Mouse (Mus musculus) spleen, adult 2 months (tissue): Measurements from ENCODE around the gene Gm20388. TPM values are rescaled to one million over a fixed set of nuclear protein-coding genes. Genes with fewer than 3 reads are reported as not detected.

Experiments used
- DNase-seq, 2 experiments: peaks; one replicate each; pipeline versions ENCODE4 v3.0.0 to v3.0.0-alpha.2; 2012 to 2021; ENCODE audit warnings: low spot score in 2 of 2, low read depth in 1 of 2
- H3K27ac ChIP-seq: fragments of 200-500 bp; 2 replicates; pipeline ENCODE4 v1.5.1; 2012; ENCODE audit warnings: low read length, inconsistent platforms; ENCODE audit not compliant: insufficient read depth
- H3K27me3 ChIP-seq: fragments of 200-500 bp; 2 replicates; pipeline ENCODE4 v1.6.1; 2012; ENCODE audit warnings: mild to moderate bottlenecking, moderate library complexity, low read length, inconsistent platforms; ENCODE audit not compliant: control insufficient read depth, insufficient read depth
- H3K36me3 ChIP-seq: fragments of 200-500 bp; 2 replicates; pipeline ENCODE4 v1.6.1; 2012; ENCODE audit warnings: mild to moderate bottlenecking, low read length, inconsistent platforms; ENCODE audit not compliant: control insufficient read depth, insufficient read depth
- H3K4me1 ChIP-seq: fragments of 200-500 bp; 2 replicates; pipeline ENCODE4 v1.6.1; 2011; ENCODE audit warnings: inconsistent platforms; ENCODE audit not compliant: control insufficient read depth, insufficient read depth, insufficient read length
- H3K4me3 ChIP-seq: fragments of 200-500 bp; 2 replicates; pipeline ENCODE4 v1.5.1; 2011; ENCODE audit warnings: mild to moderate bottlenecking, inconsistent platforms; ENCODE audit not compliant: insufficient read depth, insufficient read length; ENCODE audit errors: extremely low read depth
- CTCF ChIP-seq: fragments of 200-500 bp; IDR thresholded peaks from 2 replicates; pipeline ENCODE4 v1.5.1; 2011; ENCODE audit warnings: mild to moderate bottlenecking, inconsistent platforms; ENCODE audit not compliant: insufficient read depth, insufficient read length, insufficient replicate concordance; ENCODE audit errors: extremely low read depth
- POLR2A ChIP-seq: fragments of 200-500 bp; IDR thresholded peaks from 2 replicates; pipeline ENCODE4 v1.6.1; 2011; ENCODE audit warnings: low read depth, low read length, inconsistent platforms
- WGBS: fragments of 180-500 bp; shearing (Covaris S2); methylation state at CpG from one replicate; pipeline ENCODE4 v1.1.7; 2018; 5-methylcytosine and 5-hydroxymethylcytosine counted together
- polyA plus RNA-seq: library from polyadenylated mRNA; depleted of rRNA; stranded (reverse); fragments of >200 nt; gene quantifications from 2 replicates; pipeline ENCODE4 v1.2.3, GENCODE M21; 2012

Gm20388 gene
- polyA plus RNA-seq, 1 experiment: 26.1 TPM

GRCm38 (mm10) chr8:120552509-120552908, 641.9 kb downstream of the Gm20388 start:
- Histone ChIP-seq H3K27ac (no peak overlapping the region), H3K36me3 (peaks cover 16% of the 10 kb centered on the region), H3K4me3 (no peak overlapping the region), H3K4me1 (peaks cover 8% of the 10 kb centered on the region; the same call in 1 of the 2 replicates), H3K27me3 (no peaks in the 10 kb centered on the region)
- 85% methylated on average over 11 of the region's 11 CpGs for WGBS
- TF ChIP-seq CTCF: no peak
- no peak for TF ChIP-seq POLR2A
- no peak for DNase-seq

- WGBS: 87% methylated on average over 24 of the region's 24 CpGs
- DNase-seq: no peak
- Histone ChIP-seq H3K27ac (no peak overlapping the region), H3K36me3 (peaks cover 18% of the 10 kb centered on the region), H3K4me3 (no peak overlapping the region), H3K27me3 (no peaks in the 10 kb centered on the region), H3K4me1 (peaks cover 7% of the 10 kb centered on the region; the same call in 1 of the 2 replicates)
- TF ChIP-seq CTCF (no peak), POLR2A (no peak)
Measured at GRCm38 (mm10) chr8:120553441-120554123, 642.9 kb downstream of the Gm20388 start.

GRCm38 (mm10) chr8:120554466-120555039, 643.9 kb downstream of the Gm20388 start:
- WGBS: 98% methylated on average over 18 of the region's 18 CpGs

GRCm38 (mm10) chr8:120556198-120556892, 645.7 kb downstream of the Gm20388 start:
- no peak for DNase-seq
- Histone ChIP-seq H3K36me3 (peaks cover 20% of the 10 kb centered on the region), H3K27ac (no peak overlapping the region), H3K4me1 (peaks cover 7% of the 10 kb centered on the region; the same call in 1 of the 2 replicates), H3K27me3 (no peaks in the 10 kb centered on the region), H3K4me3 (no peak overlapping the region)
- no peak for TF ChIP-seq POLR2A
- TF ChIP-seq CTCF: no peak
- 70% methylated on average over 20 of the region's 20 CpGs for WGBS

More at GRCm38 (mm10) chr8:120554466-120555039, 643.9 kb downstream of the Gm20388 start:
- TF ChIP-seq CTCF: no peak
- no peak for TF ChIP-seq POLR2A
- Histone ChIP-seq H3K4me1 (peaks cover 7% of the 10 kb centered on the region; the same call in 1 of the 2 replicates), H3K27me3 (no peaks in the 10 kb centered on the region), H3K36me3 (peaks cover 20% of the 10 kb centered on the region), H3K27ac (no peak overlapping the region), H3K4me3 (no peak overlapping the region)
- no peak for DNase-seq

- Histone ChIP-seq H3K4me3 (no peak overlapping the region), H3K27ac (no peak overlapping the region), H3K4me1 (peaks cover 6% of the 10 kb centered on the region; the same call in 1 of the 2 replicates), H3K36me3 (peaks cover 20% of the 10 kb centered on the region), H3K27me3 (no peaks in the 10 kb centered on the region)
- TF ChIP-seq POLR2A (no peak), CTCF (no peak)
- DNase-seq: no peak
- WGBS: 58% methylated on average over 15 of the region's 15 CpGs
Measured at GRCm38 (mm10) chr8:120557170-120557965, 646.7 kb downstream of the Gm20388 start.

- no peak overlapping the region for H3K4me3 ChIP-seq
- no peak overlapping the region for H3K27ac ChIP-seq
- peaks cover 10% of the 10 kb centered on the region; the same call in 1 of the 2 replicates for H3K4me1 ChIP-seq
- 83% methylated on average over 4 of the region's 4 CpGs for WGBS
- TF ChIP-seq POLR2A: no peak
- H3K27me3 ChIP-seq: no peaks in the 10 kb centered on the region
- peaks cover 21% of the 10 kb centered on the region for H3K36me3 ChIP-seq
- no peak for DNase-seq
Measured at GRCm38 (mm10) chr8:120558162-120558561, 647.5 kb downstream of the Gm20388 start.
